Mouse (Mus musculus): ENCODE results near the gene Il1r1. TPM values are rescaled to one million over a fixed set of nuclear protein-coding genes. Genes with fewer than 3 reads are reported as not detected.

Gene Il1r1
- total and polyA plus RNA-seq, 3 experiments, result 1.4 to 3.1 TPM; not detected in 1

GRCm38 (mm10) chr1:40329526-40329925 is 104.6 kb downstream of the Il1r1 start:
- Histone ChIP-seq H3K27me3 (ENCODE audit: control insufficient read depth in 1 of 2, insufficient read depth in 2 of 2, low read length in 2 of 2) (no peaks in the 10 kb centered on the region), H3K36me3 (ENCODE audit: control insufficient read depth in 1 of 2, insufficient read depth in 2 of 2, low read length in 2 of 2) (peaks cover 0 to 2% of the 10 kb centered on the region in 2 experiments; a peak in 2 of 4 replicates), H3K27ac (ENCODE audit: control insufficient read depth, low read depth, low read length) (no peak overlapping the region), H3K4me3 (ENCODE audit: control insufficient read depth in 1 of 2, insufficient read depth in 1 of 2, low read depth in 2 of 2, low read length in 2 of 2) (no peak overlapping the region), H3K79me2 (ENCODE audit: control insufficient read depth, insufficient read depth, low read length, poor library complexity) (no peaks in the 10 kb centered on the region), H3K9me3 (replicated peaks; ENCODE audit: insufficient read depth, low read length) (no peaks in the 10 kb centered on the region), H3K9ac (ENCODE audit: control insufficient read depth, low read depth, low read length, poor library complexity, severe bottlenecking) (no peak overlapping the region), H3K4me1 (ENCODE audit: control insufficient read depth in 1 of 2, insufficient read depth in 2 of 2, low read length in 2 of 2) (peaks cover 0 to 3% of the 10 kb centered on the region in 2 experiments; a peak in 2 of 4 replicates)
- TF ChIP-seq MYB (IDR thresholded peaks at IDR 0.05; ENCODE audit: low read depth, low read length), result no peak
- TF ChIP-seq POLR2AphosphoS2 (IDR thresholded peaks at IDR 0.05; ENCODE audit: low read length), result no peak
- TF ChIP-seq CHD2 (IDR thresholded peaks at IDR 0.05; ENCODE audit: low read length), result no peak
- TF ChIP-seq MAFK (IDR thresholded peaks at IDR 0.05; ENCODE audit: borderline replicate concordance, low read depth, low read length), result no peak
- no peak for TF ChIP-seq SMC3 (IDR thresholded peaks at IDR 0.05; ENCODE audit: low read depth, low read length)
- TF ChIP-seq CTCF (IDR thresholded peaks at IDR 0.05 in 2 of 3, conservative IDR thresholded peaks at IDR 0.05 in 1 of 3; ENCODE audit: control insufficient read depth in 1 of 3, insufficient read depth in 1 of 3, low read depth in 2 of 3, low read length in 3 of 3, poor library complexity in 1 of 3, severe bottlenecking in 1 of 3), result no peak
- TF ChIP-seq GABPA (IDR thresholded peaks at IDR 0.05; ENCODE audit: low read depth, low read length), result no peak
- TF ChIP-seq MXI1 (IDR thresholded peaks at IDR 0.05; ENCODE audit: low read depth, low read length), result no peak
- no peak for TF ChIP-seq EP300 (IDR thresholded peaks at IDR 0.05; ENCODE audit: low read depth in 1 of 2, low read length in 2 of 2)
- no peak for DNase-seq (ENCODE audit: low read depth, low spot score)

DNA sequence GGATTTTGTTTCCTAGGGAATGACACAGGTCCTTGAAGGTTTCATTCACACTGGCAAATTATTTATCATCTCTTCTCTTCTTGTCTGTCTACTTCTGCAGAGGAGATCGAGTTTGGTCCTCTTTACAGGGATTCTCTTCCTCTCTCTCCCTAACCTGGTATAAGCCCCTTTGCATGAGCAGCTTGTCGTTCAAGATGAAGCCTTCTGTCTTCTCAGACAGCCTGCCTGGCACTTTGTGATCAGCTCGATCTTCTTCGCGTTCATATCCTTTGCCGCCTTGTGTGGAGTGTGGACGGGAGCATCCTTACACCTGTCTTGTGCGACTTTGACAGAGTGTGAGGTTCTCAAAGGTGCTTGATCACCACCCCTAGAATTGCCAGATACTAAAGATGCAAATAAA is 105.3 kb downstream of the Il1r1 start:
- H3K4me3 ChIP-seq (ENCODE audit: control insufficient read depth in 1 of 2, insufficient read depth in 1 of 2, low read depth in 2 of 2, low read length in 2 of 2), result no peak overlapping the region
- H3K27me3 ChIP-seq (ENCODE audit: control insufficient read depth in 1 of 2, insufficient read depth in 2 of 2, low read length in 2 of 2), result no peaks in the 10 kb centered on the region
- no peaks in the 10 kb centered on the region; a peak in 1 of 4 replicates for H3K4me1 ChIP-seq (ENCODE audit: control insufficient read depth in 1 of 2, insufficient read depth in 2 of 2, low read length in 2 of 2)
- no peaks in the 10 kb centered on the region for H3K36me3 ChIP-seq (ENCODE audit: control insufficient read depth in 1 of 2, insufficient read depth in 2 of 2, low read length in 2 of 2)
- H3K79me2 ChIP-seq (ENCODE audit: control insufficient read depth, insufficient read depth, low read length, poor library complexity), result no peaks in the 10 kb centered on the region
- DNase-seq (ENCODE audit: low read depth, low spot score), result no peak
- no peak for TF ChIP-seq ZMIZ1 (IDR thresholded peaks at IDR 0.05; ENCODE audit: low read depth, low read length)
- no peak for TF ChIP-seq BHLHE40 (IDR thresholded peaks at IDR 0.05; ENCODE audit: borderline replicate concordance, low read depth, low read length)
- no peak for TF ChIP-seq MXI1 (IDR thresholded peaks at IDR 0.05; ENCODE audit: low read depth, low read length)
- TF ChIP-seq EP300 (IDR thresholded peaks at IDR 0.05; ENCODE audit: low read depth in 1 of 2, low read length in 2 of 2), result no peak
- no peak for TF ChIP-seq JUND (IDR thresholded peaks at IDR 0.05; ENCODE audit: low read depth, low read length)
- TF ChIP-seq USF1 (IDR thresholded peaks at IDR 0.05; ENCODE audit: low read depth, low read length), result no peak
- TF ChIP-seq MAFK (IDR thresholded peaks at IDR 0.05; ENCODE audit: borderline replicate concordance, low read depth, low read length), result no peak
- TF ChIP-seq MAZ (IDR thresholded peaks at IDR 0.05; ENCODE audit: low read depth, low read length), result no peak
- no peak for TF ChIP-seq GATA1 (IDR thresholded peaks at IDR 0.05; ENCODE audit: low read depth, low read length)
- H3K9me3 ChIP-seq (replicated peaks; ENCODE audit: insufficient read depth, low read length), result no peaks in the 10 kb centered on the region
- no peak overlapping the region for H3K27ac ChIP-seq (ENCODE audit: control insufficient read depth, low read depth, low read length)
- H3K9ac ChIP-seq (ENCODE audit: control insufficient read depth, low read depth, low read length, poor library complexity, severe bottlenecking), result no peak overlapping the region

DNA sequence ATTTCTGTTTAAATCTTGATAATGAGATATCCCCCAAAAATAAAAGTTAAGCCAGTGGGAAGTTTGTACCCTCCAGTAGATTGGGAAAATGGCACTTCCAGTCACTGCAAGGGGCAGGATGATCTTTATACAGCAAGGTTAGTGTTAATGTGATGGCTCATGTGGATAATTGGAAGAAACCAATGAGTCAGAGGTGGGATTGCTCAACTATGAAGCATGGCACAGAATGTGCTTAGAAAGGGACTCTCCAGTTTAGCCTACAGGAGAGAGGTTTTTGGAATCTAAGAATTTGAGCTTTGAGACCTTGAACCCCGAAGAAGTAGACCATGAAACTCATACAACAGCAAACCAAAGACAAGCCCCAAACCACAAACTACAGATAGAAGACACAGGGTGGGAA is 114.5 kb downstream of the Il1r1 start:
- no peaks in the 10 kb centered on the region; a peak in 1 of 4 replicates for H3K4me1 ChIP-seq (ENCODE audit: control insufficient read depth in 1 of 2, insufficient read depth in 2 of 2, low read length in 2 of 2)
- H3K9me3 ChIP-seq (replicated peaks; ENCODE audit: insufficient read depth, low read length), result no peaks in the 10 kb centered on the region
- H3K36me3 ChIP-seq (ENCODE audit: control insufficient read depth in 1 of 2, insufficient read depth in 2 of 2, low read length in 2 of 2), result peaks cover 0 to 6% of the 10 kb centered on the region in 2 experiments; a peak in 1 of 4 replicates
- TF ChIP-seq HCFC1 (IDR thresholded peaks at IDR 0.05; ENCODE audit: low read depth, low read length), result no peak
- no peaks in the 10 kb centered on the region for H3K79me2 ChIP-seq (ENCODE audit: control insufficient read depth, insufficient read depth, low read length, poor library complexity)
- no peak overlapping the region for H3K4me3 ChIP-seq (ENCODE audit: control insufficient read depth in 1 of 2, insufficient read depth in 1 of 2, low read depth in 2 of 2, low read length in 2 of 2)
- no peak overlapping the region for H3K27ac ChIP-seq (ENCODE audit: control insufficient read depth, low read depth, low read length)
- no peaks in the 10 kb centered on the region for H3K27me3 ChIP-seq (ENCODE audit: control insufficient read depth in 1 of 2, insufficient read depth in 2 of 2, low read length in 2 of 2)
- H3K9ac ChIP-seq (ENCODE audit: control insufficient read depth, low read depth, low read length, poor library complexity, severe bottlenecking), result no peak overlapping the region
- no peak for DNase-seq (ENCODE audit: low read depth, low spot score)

Data from MEL (cell line).